Mouse (Mus musculus) left cerebral cortex, adult 18-20 months (tissue): ENCODE data around the gene Sec24b. TPM values are rescaled to one million over a fixed set of nuclear protein-coding genes. Genes with fewer than 3 reads are reported as not detected.

Source experiments
- DNase-seq, 2 experiments: peaks; one replicate each; pipeline ENCODE4 v3.0.0; 2021 to 2022; ENCODE audit warnings: low spot score in 2 of 2, mixed read lengths in 1 of 2
- total RNA-seq, 2 experiments: library from RNA; stranded (reverse); gene quantifications; 2 replicates each; pipeline ENCODE4 v1.2.3; 2021

The Sec24b gene
- total RNA-seq, 2 experiments from 2014 or later = 51.0 to 54.2 TPM

DNA sequence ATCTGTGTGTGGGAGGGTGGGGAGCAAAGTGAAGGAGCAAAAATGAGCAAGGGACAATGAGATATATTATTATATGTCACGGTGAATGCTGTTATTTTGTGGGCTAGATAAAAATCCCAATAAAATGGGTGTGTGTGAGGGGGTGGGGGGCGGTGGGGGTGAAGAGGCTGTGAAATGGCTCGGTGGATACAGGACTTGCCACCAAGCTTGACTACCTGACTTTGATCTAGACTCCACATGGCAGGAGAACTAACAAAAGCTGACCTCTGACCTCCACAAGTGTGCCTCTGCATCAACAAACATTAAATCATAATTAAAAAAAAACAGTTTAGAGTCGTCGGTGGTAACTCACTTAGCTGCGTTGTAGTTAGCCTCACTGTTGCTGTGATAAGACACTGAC, 81.8 kb downstream of the Sec24b start:
- DNase-seq = no peak

GRCm38 (mm10) chr3:129978716-129979115, 82.6 kb downstream of the Sec24b start:
- no peak for DNase-seq

DNA sequence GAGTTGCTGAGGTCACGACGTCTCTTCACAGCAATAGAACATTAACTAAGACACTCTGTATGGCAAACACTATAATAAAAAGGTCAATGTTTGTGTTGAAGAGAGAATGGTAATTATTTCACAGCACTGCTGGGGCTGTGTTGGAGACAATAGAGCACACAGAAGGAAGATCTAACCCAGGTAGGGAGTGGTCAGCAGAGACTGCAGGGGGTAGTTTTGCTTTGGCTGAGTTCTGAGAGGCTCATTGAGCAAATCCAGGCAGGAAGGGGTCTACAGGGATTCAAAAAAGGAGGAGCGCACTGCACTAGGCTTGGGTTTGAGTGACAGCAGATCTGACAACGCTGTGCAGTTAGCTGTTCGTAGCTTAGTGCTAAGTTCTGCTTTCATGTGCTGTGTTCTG, 85.0 kb downstream of the Sec24b start:
- DNase-seq = no peak

DNA sequence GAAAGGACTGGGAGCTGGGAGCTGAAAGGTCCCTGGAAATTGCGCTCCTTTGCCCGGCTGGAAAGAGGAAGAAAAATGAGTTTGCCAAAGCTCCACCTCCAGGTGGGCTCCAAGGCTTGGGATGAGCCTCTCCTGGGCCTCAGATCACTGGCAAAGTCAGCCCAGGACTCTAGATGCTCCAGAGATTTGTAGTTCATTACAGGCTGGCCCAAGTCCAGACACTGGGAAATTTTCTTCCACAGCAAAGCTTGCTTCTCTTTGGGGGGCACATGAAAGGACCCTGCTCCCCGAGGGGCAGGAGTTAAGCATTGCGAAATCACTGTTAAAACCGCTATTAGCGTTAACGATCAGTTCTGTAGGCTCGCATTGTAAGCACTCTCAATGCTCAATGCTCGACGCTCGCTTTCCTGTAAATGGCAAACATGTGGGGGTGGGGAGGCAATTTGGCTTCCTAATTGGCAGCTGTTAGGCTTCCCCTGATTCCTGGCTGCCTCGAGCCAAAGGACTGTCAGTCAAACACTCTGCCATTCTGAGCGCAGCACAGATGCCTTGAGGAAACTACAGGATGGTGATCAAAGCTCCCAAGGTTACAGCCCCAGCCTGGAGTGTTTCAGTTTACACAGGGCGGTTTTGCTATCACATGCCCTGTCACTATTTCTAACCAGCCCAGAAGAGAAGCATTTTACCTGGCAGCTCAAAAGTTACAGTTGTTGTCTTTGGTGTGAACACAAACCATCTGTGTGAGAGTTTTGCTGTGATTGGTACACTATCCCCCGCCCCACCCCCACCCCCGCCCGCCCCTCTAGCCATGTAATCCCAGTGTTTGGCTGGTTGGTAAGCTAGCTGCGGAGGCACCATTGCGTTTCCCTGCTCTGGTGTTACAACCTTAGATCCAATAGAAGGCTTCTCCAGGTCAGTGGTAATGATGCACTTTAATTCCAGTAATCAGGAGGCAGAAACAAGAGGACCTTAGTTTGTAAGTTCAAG, 90.5 kb downstream of the Sec24b start:
- no peak for DNase-seq

GRCm38 (mm10) chr3:129969432-129970395, 91.6 kb downstream of the Sec24b start, which contains the start of gene Mcub:
Mcub (minus strand) TSS chr3:129970206.
- DNase-seq = no peak

GRCm38 (mm10) chr3:129969031-129969430, 92.3 kb downstream of the Sec24b start:
- no peak for DNase-seq

- DNase-seq = no peak
These were observed 93.5 kb downstream of the Sec24b start for GRCm38 (mm10) chr3:129967874-129968273.

GRCm38 (mm10) chr3:129964681-129965080, 96.7 kb downstream of the Sec24b start:
- DNase-seq = no peak

GRCm38 (mm10) chr3:129962533-129962932, 98.8 kb downstream of the Sec24b start:
- DNase-seq = peak in 1 of 2 experiments; percentile 11

DNA sequence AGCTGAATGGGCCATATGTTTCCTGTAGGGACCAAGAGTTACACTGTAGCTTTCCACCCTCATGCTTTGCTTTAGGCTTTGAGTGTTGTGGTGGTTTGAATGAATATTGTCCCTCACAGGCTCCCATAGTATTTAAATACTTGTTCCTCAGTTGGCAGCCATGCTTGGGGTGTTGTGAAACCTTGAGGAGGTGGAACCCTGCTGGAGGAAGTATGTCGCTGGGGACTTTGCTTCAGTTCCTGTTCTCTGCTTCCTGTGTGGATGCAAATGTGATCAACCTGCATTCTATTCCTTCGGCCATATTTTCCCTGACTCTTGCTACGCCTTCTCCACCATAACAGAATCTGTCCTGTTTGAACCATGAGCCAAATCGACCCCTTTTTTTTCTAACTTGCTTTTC, 108.1 kb downstream of the Sec24b start:
- DNase-seq = no peak

DNA sequence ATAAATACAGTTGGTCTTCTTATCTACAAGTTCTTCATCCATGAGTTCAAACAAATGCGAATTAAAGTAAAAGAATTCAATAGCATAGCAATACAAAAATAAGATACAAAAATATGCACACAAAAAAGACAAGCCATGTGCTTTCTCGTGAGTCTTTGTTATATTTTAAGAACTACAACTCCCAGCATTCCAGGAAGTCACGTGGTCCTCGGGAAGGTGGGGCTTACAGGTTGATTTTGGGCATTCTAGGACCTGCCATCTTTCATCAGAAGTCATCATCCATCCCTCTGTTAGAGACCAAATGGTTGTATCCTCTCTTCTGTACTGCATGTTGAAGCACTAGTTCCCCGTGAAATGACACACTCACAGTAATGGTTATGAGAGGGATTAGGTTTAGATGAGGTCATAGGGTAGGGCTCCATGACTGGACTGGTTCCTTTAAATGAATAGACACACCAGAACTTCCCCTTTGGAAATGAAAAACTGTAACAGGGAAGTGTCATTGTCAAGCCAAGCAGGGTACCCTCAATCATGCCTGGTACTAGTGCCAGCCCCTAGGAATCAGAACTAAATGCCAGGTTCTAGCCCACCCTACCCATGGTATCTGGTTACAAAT, 112.1 kb downstream of the Sec24b start:
- DNase-seq = no peak

- DNase-seq = peak; percentile 43 to 73
These were observed 113.0 kb downstream of the Sec24b start for GRCm38 (mm10) chr3:129948359-129948758.

DNA sequence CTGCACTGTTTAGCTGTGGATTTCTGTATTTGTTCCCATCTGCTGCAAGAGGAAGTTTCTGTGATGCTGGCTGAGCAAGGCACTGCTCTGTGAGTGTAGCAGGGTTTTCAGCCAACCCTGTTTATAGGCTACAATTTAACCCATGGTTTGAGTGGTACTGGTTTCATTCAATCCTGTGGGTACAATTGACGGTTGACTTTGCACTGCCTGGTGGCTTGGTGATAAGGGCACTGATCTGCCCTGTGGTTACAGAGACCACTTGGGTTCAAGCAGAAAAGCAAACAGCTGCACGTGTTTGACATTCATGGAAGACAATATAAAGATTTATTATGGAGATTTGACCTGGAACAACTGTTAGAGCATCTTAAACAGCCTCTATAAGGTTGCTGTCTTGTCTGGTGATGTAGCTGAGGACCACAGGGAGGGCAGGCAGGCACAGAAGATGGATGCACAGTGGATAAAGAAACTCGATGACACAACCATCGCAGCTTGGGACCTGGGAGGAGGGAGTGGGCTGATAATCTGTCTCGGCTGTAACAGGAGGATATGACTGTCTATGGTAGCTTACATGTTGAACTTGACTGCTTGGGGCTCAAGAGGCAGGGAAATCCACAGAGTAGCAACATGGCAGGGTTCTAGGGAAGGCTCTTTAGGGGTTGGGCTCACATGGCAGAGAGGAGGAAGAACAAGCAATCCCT, 115.0 kb downstream of the Sec24b start:
- DNase-seq = no peak

GRCm38 (mm10) chr3:129943813-129944212, 117.5 kb downstream of the Sec24b start:
- no peak for DNase-seq

GRCm38 (mm10) chr3:129941291-129941690, 120.1 kb downstream of the Sec24b start:
- no peak for DNase-seq

DNA sequence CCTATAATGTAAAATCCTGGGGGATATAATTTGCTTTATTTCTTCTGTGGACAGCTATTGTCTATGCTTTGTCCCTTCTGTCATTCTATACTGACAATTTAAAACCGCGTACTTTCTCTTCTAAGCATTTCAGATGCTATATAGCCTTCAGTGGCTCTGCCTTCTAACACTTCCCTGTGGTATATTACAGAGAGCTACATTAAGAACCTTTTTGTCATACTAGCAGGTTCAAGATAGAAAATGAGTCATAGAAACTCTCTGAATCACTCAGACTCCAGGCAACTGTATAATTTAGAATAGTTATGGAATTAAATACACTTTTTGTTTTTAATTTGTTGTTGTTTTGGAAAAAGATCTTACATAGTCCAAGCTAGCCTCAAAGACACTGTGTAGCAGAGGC, 120.6 kb downstream of the Sec24b start:
- DNase-seq = no peak

- DNase-seq = no peak
These were observed 122.3 kb downstream of the Sec24b start for GRCm38 (mm10) chr3:129939058-129939457.

DNA sequence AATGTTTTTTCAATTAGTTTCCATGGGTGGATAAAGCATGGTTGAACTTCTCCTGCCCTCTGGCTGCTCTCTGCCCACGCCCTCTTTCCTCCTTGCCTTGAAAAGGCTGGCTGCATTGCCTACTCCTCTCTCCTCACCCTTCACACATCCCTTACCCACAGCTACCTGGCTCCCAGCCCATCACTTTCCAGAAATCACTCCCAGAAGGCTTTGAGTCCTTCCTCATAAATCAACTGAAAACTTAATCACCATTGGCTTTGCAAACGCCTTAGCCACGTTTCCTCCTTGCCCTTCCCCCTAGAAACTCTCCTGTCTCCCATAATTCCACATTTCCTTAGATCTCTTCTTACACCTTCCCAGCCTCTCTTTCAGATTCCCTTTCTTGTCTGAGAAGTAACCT, 123.5 kb downstream of the Sec24b start:
- no peak for DNase-seq

DNA sequence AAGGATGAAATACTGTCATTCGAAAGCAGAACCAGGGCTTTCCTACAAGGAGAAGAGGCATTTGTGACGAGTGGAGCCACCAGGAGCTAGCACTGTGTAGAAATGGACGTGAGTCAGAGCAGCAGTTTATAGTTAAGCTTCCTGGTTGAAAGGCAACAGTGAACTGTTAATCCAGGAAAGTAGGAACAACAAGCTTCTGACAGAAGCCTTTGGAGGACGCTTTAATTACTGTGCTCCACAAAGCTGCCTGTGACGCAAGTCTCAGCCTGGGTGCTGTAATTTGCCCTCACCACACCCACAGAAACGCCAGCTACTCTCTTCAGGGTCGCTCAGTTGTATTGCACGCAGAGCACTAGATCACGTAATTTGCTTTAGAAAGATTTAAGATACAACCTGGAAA, 124.8 kb downstream of the Sec24b start:
- DNase-seq = no peak
